Mouse (Mus musculus): ENCODE results near the gene Chid1. TPM values are rescaled to one million over a fixed set of nuclear protein-coding genes. Genes with fewer than 3 reads are reported as not detected.

Gene Chid1
- total RNA-seq, 2 experiments from 2014 or later, result 72.6 to 76.2 TPM

- DNase-seq (ENCODE audit: low spot score in 2 of 2), result no peak
Observed at GRCm38 (mm10) chr7:141508160-141508559, 31.5 kb downstream of the Chid1 start.

GRCm38 (mm10) chr7:141506278-141506677, 33.4 kb downstream of the Chid1 start:
- no peak for DNase-seq (ENCODE audit: low spot score in 2 of 2)

- DNase-seq (ENCODE audit: low spot score in 2 of 2), result no peak
Observed at GRCm38 (mm10) chr7:141502556-141502905, 37.1 kb downstream of the Chid1 start.

GRCm38 (mm10) chr7:141501820-141502555, 37.7 kb downstream of the Chid1 start:
- no peak for DNase-seq (ENCODE audit: low spot score in 2 of 2)

- peak in 1 of 2 experiments; percentile 50 for DNase-seq (ENCODE audit: low spot score in 2 of 2)
Observed at GRCm38 (mm10) chr7:141497600-141497999, 42.1 kb downstream of the Chid1 start.

- no peak for DNase-seq (ENCODE audit: low spot score in 2 of 2)
Observed at GRCm38 (mm10) chr7:141495940-141496339, 43.7 kb downstream of the Chid1 start.

- no peak for DNase-seq (ENCODE audit: low spot score in 2 of 2)
Observed at GRCm38 (mm10) chr7:141495379-141495778, 44.3 kb downstream of the Chid1 start.

GRCm38 (mm10) chr7:141493729-141494128, 45.9 kb downstream of the Chid1 start:
- DNase-seq (ENCODE audit: low spot score in 2 of 2), result no peak

- DNase-seq (ENCODE audit: low spot score in 2 of 2), result no peak
Observed at GRCm38 (mm10) chr7:141492738-141493137, 46.9 kb downstream of the Chid1 start.

GRCm38 (mm10) chr7:141491151-141491550, 48.5 kb downstream of the Chid1 start:
- DNase-seq (ENCODE audit: low spot score in 2 of 2), result no peak

- DNase-seq (ENCODE audit: low spot score in 2 of 2), result no peak
Observed at GRCm38 (mm10) chr7:141487141-141487540, 52.5 kb downstream of the Chid1 start.

- no peak for DNase-seq (ENCODE audit: low spot score in 2 of 2)
Observed at GRCm38 (mm10) chr7:141486239-141486638, 53.4 kb downstream of the Chid1 start.

- no peak for DNase-seq (ENCODE audit: low spot score in 2 of 2)
Observed at GRCm38 (mm10) chr7:141485606-141486005, 54.1 kb downstream of the Chid1 start.

- DNase-seq (ENCODE audit: low spot score in 2 of 2), result no peak
Observed at GRCm38 (mm10) chr7:141485186-141485585, 54.5 kb downstream of the Chid1 start.

- no peak for DNase-seq (ENCODE audit: low spot score in 2 of 2)
Observed at GRCm38 (mm10) chr7:141484186-141485120, 55.2 kb downstream of the Chid1 start.

GRCm38 (mm10) chr7:141483114-141483653, 56.5 kb downstream of the Chid1 start:
- DNase-seq (ENCODE audit: low spot score in 2 of 2), result no peak

- no peak for DNase-seq (ENCODE audit: low spot score in 2 of 2)
Observed at GRCm38 (mm10) chr7:141482531-141483024, 57.1 kb downstream of the Chid1 start.

GRCm38 (mm10) chr7:141481498-141482401, 57.9 kb downstream of the Chid1 start:
- DNase-seq (ENCODE audit: low spot score in 2 of 2), result peak in 1 of 2 experiments; percentile 63

- peak; percentile 65 to 85 for DNase-seq (ENCODE audit: low spot score in 2 of 2)
Observed at GRCm38 (mm10) chr7:141480842-141481497, 58.7 kb downstream of the Chid1 start.

GRCm38 (mm10) chr7:141478270-141478748, 61.3 kb downstream of the Chid1 start:
- DNase-seq (ENCODE audit: low spot score in 2 of 2), result no peak

Data from layer of hippocampus, adult 18-20 months (tissue).